Mouse (Mus musculus): Measurements from ENCODE around the gene Mettl24. TPM values are rescaled to one million over a fixed set of nuclear protein-coding genes. Genes with fewer than 3 reads are reported as not detected.

Mettl24 gene
- polyA plus RNA-seq, 1 experiment from 2014 or later = 2.4 TPM

GRCm38 (mm10) chr10:40843841-40844240 lies 160.8 kb downstream of the Mettl24 start:
- peaks cover 72% of the 10 kb centered on the region for H3K36me3 ChIP-seq
- WGBS = 82% methylated on average over 5 of the region's 5 CpGs
- H3K9ac ChIP-seq = no peak overlapping the region
- no peak for ATAC-seq (replicated peaks; ENCODE audit: low FRiP score)
- H3K9me3 ChIP-seq (replicated peaks) = no peaks in the 10 kb centered on the region
- no peak overlapping the region for H3K27ac ChIP-seq
- H3K27me3 ChIP-seq = no peaks in the 10 kb centered on the region
- no peaks in the 10 kb centered on the region; the same call in 1 of the 2 replicates for H3K4me1 ChIP-seq
- no peak overlapping the region for H3K4me3 ChIP-seq (replicated peaks)
- no peak overlapping the region for H3K4me2 ChIP-seq

- H3K9me3 ChIP-seq (replicated peaks) = no peaks in the 10 kb centered on the region
- peaks cover 76% of the 10 kb centered on the region for H3K36me3 ChIP-seq
- no peak overlapping the region for H3K9ac ChIP-seq
- no peak for ATAC-seq (replicated peaks; ENCODE audit: low FRiP score)
- H3K4me2 ChIP-seq = no peak overlapping the region
- H3K4me1 ChIP-seq = no peaks in the 10 kb centered on the region; the same call in 1 of the 2 replicates
- H3K27me3 ChIP-seq = no peaks in the 10 kb centered on the region
- 63% methylated on average over 10 of the region's 10 CpGs for WGBS
- no peak overlapping the region for H3K4me3 ChIP-seq (replicated peaks)
- H3K27ac ChIP-seq = 0 out of 2 replicates have a peak overlapping the region, but pooled peaks have one; percentile 14
Measured at GRCm38 (mm10) chr10:40844546-40844945, 161.5 kb downstream of the Mettl24 start.

DNA sequence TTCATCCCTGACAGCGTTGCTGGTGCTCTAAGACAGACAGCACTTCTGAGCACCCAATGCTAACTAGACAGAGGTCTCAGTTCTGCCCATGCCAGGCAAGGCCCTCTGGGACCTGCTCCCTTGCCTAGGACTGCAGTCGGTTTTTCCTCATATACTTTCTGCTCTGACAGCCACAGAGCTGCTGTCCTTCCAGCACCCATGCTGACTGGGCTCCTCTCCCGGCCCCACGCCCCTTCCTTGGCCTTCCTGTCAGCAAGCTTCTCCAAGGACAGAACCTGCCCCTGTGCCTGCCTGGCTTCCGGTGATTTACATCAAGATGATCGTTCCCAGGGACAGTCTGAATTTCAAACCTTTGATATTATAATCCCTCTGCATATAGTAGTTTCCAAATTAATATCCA lies 162.5 kb downstream of the Mettl24 start:
- Histone ChIP-seq H3K27ac (no peak overlapping the region), H3K4me3 (replicated peaks) (no peak overlapping the region), H3K36me3 (peaks cover 74% of the 10 kb centered on the region), H3K4me1 (no peaks in the 10 kb centered on the region; the same call in 1 of the 2 replicates), H3K4me2 (no peak overlapping the region), H3K27me3 (no peaks in the 10 kb centered on the region), H3K9me3 (replicated peaks) (no peaks in the 10 kb centered on the region), H3K9ac (no peak overlapping the region)
- ATAC-seq (replicated peaks; ENCODE audit: low FRiP score) = no peak
- WGBS = 67% methylated on average over 6 of the region's 6 CpGs

GRCm38 (mm10) chr10:40847176-40847874 lies 164.2 kb downstream of the Mettl24 start:
- no peak for ATAC-seq (replicated peaks; ENCODE audit: low FRiP score)
- no peaks in the 10 kb centered on the region for H3K27me3 ChIP-seq
- no peak overlapping the region for H3K9ac ChIP-seq
- peaks cover 60% of the 10 kb centered on the region for H3K36me3 ChIP-seq
- H3K9me3 ChIP-seq (replicated peaks) = no peaks in the 10 kb centered on the region
- no peaks in the 10 kb centered on the region; the same call in 1 of the 2 replicates for H3K4me1 ChIP-seq
- 92% methylated on average over 10 of the region's 10 CpGs for WGBS
- no peak overlapping the region for H3K4me3 ChIP-seq (replicated peaks)
- H3K4me2 ChIP-seq = no peak overlapping the region
- no peak overlapping the region for H3K27ac ChIP-seq

DNA sequence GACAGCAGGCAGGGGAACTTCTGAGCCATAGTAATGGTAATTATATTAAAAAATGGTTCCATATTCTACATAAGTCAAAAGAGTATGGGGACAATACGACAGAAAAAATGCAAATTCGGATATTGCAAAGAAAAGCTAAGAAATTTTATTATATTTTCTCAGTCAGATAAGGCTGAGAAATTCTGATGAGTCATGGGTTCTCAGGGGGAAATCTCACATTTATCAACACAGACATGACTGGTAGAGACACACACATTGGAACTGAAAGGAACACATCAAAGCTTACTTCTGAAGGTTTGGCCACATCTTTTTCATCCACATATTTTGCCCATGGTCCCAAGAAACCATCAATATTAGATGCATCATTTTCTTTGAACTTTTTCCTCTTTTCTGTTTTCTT lies 167.6 kb downstream of the Mettl24 start:
- ATAC-seq (replicated peaks; ENCODE audit: low FRiP score) = no peak
- Histone ChIP-seq H3K4me2 (no peak overlapping the region), H3K9ac (no peak overlapping the region), H3K27me3 (no peaks in the 10 kb centered on the region), H3K9me3 (replicated peaks) (no peaks in the 10 kb centered on the region), H3K4me1 (no peaks in the 10 kb centered on the region), H3K4me3 (replicated peaks) (no peak overlapping the region), H3K27ac (no peak overlapping the region), H3K36me3 (peaks cover 45% of the 10 kb centered on the region)
- 76% methylated on average over 2 of the region's 2 CpGs for WGBS

- Histone ChIP-seq H3K4me1 (no peaks in the 10 kb centered on the region), H3K4me3 (replicated peaks) (no peak overlapping the region), H3K9ac (no peak overlapping the region), H3K9me3 (replicated peaks) (no peaks in the 10 kb centered on the region), H3K4me2 (no peak overlapping the region), H3K36me3 (peaks cover 44% of the 10 kb centered on the region), H3K27ac (no peak overlapping the region), H3K27me3 (no peaks in the 10 kb centered on the region)
- ATAC-seq (replicated peaks; ENCODE audit: low FRiP score) = no peak
Measured at GRCm38 (mm10) chr10:40851138-40851537, 168.1 kb downstream of the Mettl24 start.

- Histone ChIP-seq H3K4me1 (no peaks in the 10 kb centered on the region), H3K36me3 (peaks cover 7% of the 10 kb centered on the region), H3K27me3 (no peaks in the 10 kb centered on the region), H3K9me3 (replicated peaks) (no peaks in the 10 kb centered on the region), H3K4me3 (replicated peaks) (no peak overlapping the region), H3K4me2 (no peak overlapping the region), H3K9ac (no peak overlapping the region), H3K27ac (no peak overlapping the region)
- WGBS = 47% methylated on average over 2 of the region's 2 CpGs
- no peak for ATAC-seq (replicated peaks; ENCODE audit: low FRiP score)
Measured at GRCm38 (mm10) chr10:40855616-40856015, 172.5 kb downstream of the Mettl24 start.

DNA sequence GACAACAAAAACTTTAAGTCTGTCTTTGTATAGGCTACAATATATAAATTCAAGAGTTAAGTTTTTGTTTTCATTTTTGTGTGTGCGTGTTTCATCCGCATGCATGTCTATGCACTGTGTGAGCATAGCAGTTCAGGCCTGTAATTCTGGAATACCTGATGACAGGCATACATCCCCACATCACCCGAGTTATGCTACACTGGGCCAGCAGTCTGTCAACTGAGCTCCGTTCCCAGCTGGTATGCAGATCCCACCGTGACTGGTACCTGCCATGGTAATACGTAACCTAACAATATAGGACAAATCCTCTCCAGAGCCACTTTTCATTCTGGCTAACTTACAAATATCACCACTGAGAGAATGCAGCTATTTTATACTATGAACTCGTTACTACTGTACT lies 173.6 kb downstream of the Mettl24 start:
- H3K9ac ChIP-seq = no peak overlapping the region
- peaks cover 11% of the 10 kb centered on the region for H3K36me3 ChIP-seq
- no peak overlapping the region for H3K4me3 ChIP-seq (replicated peaks)
- 88% methylated on average over 7 of the region's 7 CpGs for WGBS
- no peak for ATAC-seq (replicated peaks; ENCODE audit: low FRiP score)
- no peak overlapping the region for H3K27ac ChIP-seq
- H3K4me1 ChIP-seq = no peaks in the 10 kb centered on the region
- H3K4me2 ChIP-seq = no peak overlapping the region
- H3K9me3 ChIP-seq (replicated peaks) = no peaks in the 10 kb centered on the region
- H3K27me3 ChIP-seq = no peaks in the 10 kb centered on the region

DNA sequence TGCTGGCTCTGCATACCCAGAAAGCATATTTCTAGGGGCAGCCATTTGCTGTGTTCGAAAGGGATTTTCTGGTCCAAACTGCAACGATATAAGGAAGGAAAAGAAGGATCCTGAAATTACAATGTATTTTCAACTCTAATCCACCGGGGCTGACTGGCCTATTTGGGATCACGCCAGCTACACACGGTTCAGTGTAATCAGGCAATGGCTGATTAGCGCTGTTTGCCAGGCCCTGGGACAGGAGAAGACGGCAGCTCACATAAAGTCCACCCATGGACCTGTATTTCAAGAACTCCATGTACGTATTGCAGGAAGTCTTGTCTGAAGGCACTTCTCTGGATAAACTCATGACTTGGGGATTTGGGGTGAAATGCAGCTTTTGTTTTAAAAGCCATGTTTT lies 174.5 kb downstream of the Mettl24 start:
- H3K36me3 ChIP-seq = peaks cover 13% of the 10 kb centered on the region
- no peaks in the 10 kb centered on the region for H3K27me3 ChIP-seq
- WGBS = 87% methylated on average over 8 of the region's 8 CpGs
- H3K9ac ChIP-seq = no peak overlapping the region
- no peaks in the 10 kb centered on the region for H3K4me1 ChIP-seq
- ATAC-seq (replicated peaks; ENCODE audit: low FRiP score) = no peak
- no peak overlapping the region for H3K4me2 ChIP-seq
- H3K9me3 ChIP-seq (replicated peaks) = no peaks in the 10 kb centered on the region
- H3K27ac ChIP-seq = no peak overlapping the region
- no peak overlapping the region for H3K4me3 ChIP-seq (replicated peaks)

Other genes starting within 250 kb of the Mettl24 start
- gene Slc22a16, start 112.9 kb upstream of the Mettl24 start, polyA plus RNA-seq (2015; fragmentation: Nextera tagmentation; extraction: Ambion mirVana) = not detected in 2 replicates
- 0.28 and 0.53 TPM in 2 replicates for gene Ddo, start 53.3 kb upstream of the Mettl24 start, polyA plus RNA-seq (2015; fragmentation: Nextera tagmentation; extraction: Ambion mirVana)
- gene Cdc40, start 200.0 kb downstream of the Mettl24 start, polyA plus RNA-seq (2015; fragmentation: Nextera tagmentation; extraction: Ambion mirVana) = 39.1 and 39.3 TPM in 2 replicates
- 22.2 and 22.7 TPM in 2 replicates for gene Wasf1, start 200.2 kb downstream of the Mettl24 start, polyA plus RNA-seq (2015; fragmentation: Nextera tagmentation; extraction: Ambion mirVana)